Mouse (Mus musculus) neural tube, embryonic 13.5 days (tissue): ENCODE data around the gene Sema4d. TPM values are rescaled to one million over a fixed set of nuclear protein-coding genes. Genes with fewer than 3 reads are reported as not detected.
"Not testable (repeated sequence)": the region's sequence is repeated elsewhere in the genome, so short reads cannot be mapped to it uniquely, and the experiment has no call there.

Experiments used
- ATAC-seq: fragments of 200-750 bp; cut with Nextera tagmentation; 2 replicates; pipeline ENCODE4 v1.8.0; 2017; ENCODE audit warnings: low read depth, mild to moderate bottlenecking, moderate TSS enrichment, moderate library complexity
- H3K27ac ChIP-seq: fragments of 300-500 bp; sonication (generic); replicated peaks from 2 replicates; pipeline ENCODE4 v1.5.1; 2015; ENCODE audit warnings: moderate library complexity, mild to moderate bottlenecking, inconsistent platforms
- H3K27me3 ChIP-seq: fragments of 300-500 bp; sonication (generic); 2 replicates; pipeline ENCODE4 v1.6.1; 2015; ENCODE audit warnings: mild to moderate bottlenecking, inconsistent platforms
- H3K36me3 ChIP-seq: fragments of 300-500 bp; sonication (generic); 2 replicates; pipeline ENCODE4 v1.6.1; 2015; ENCODE audit warnings: mild to moderate bottlenecking, inconsistent platforms
- H3K4me1 ChIP-seq: fragments of 300-500 bp; sonication (generic); replicated peaks from 2 replicates; pipeline ENCODE4 v1.6.1; 2015; ENCODE audit warnings: inconsistent platforms
- H3K4me2 ChIP-seq: fragments of 300-500 bp; sonication (generic); 2 replicates; pipeline ENCODE4 v1.6.1; 2015; ENCODE audit warnings: inconsistent platforms, mild to moderate bottlenecking, moderate library complexity
- H3K4me3 ChIP-seq: fragments of 300-500 bp; sonication (generic); 2 replicates; pipeline ENCODE4 v1.5.1; 2015; ENCODE audit warnings: mild to moderate bottlenecking, inconsistent platforms
- H3K9ac ChIP-seq: fragments of 300-500 bp; sonication (generic); 2 replicates; pipeline ENCODE4 v1.6.1; 2015; ENCODE audit warnings: moderate library complexity, mild to moderate bottlenecking, inconsistent platforms
- H3K9me3 ChIP-seq: fragments of 300-500 bp; sonication (generic); 2 replicates; pipeline ENCODE4 v1.6.1; 2016; ENCODE audit warnings: inconsistent platforms
- whole genome bisulfite sequencing: fragments of 180-500 bp; shearing (Covaris S2); methylation state at CpG from one replicate; pipeline ENCODE4 v1.1.7; 2015; 5-methylcytosine and 5-hydroxymethylcytosine counted together
- polyA plus RNA-seq: library from polyadenylated mRNA; unstranded; fragments of >200 nt; fragmentation: Nextera tagmentation; extraction: Ambion mirVana; gene quantifications from 2 replicates; pipeline ENCODE4 v1.2.1, GENCODE M21; 2015

The Sema4d gene
- polyA plus RNA-seq, 1 experiment from 2014 or later, result 14.3 TPM

GRCm38 (mm10) chr13:51678687-51679086 is 114.9 kb downstream of the Sema4d start:
- H3K9ac ChIP-seq, result no peak overlapping the region
- H3K36me3 ChIP-seq, result peaks cover 100% of the 10 kb centered on the region
- no peak for ATAC-seq
- no peak overlapping the region for H3K4me2 ChIP-seq
- H3K27ac ChIP-seq, result no peak overlapping the region
- H3K9me3 ChIP-seq, result no peaks in the 10 kb centered on the region
- WGBS, result 92% methylated on average over 6 of the region's 6 CpGs
- H3K27me3 ChIP-seq, result no peaks in the 10 kb centered on the region
- no peak overlapping the region for H3K4me3 ChIP-seq
- no peaks in the 10 kb centered on the region for H3K4me1 ChIP-seq

DNA sequence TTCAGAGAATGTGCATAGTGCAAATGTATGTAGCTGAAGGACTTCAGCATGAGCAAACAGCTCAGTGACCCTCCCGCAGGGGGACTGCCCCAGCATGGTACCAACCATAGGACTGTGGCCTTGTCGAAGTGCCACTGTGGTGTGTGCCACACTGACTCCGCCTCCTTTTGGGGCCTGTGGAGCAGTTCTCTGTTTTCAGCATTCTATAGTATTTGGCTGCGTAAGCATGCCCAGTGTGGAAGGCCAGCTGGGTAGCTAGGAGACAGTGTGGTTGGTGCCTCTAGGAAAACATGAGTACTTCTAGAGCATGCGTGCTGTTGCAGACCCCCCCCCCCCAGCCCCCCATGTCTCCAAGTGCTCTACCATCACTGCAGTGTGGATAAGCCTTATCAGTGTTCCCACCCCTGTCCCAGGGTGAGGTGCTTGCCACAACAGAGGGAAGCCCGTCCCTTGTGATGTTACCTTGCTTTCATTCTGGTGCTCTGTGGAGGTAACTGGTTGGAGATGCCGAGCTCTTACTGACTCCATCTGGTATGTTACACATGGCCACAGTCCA is 115.8 kb downstream of the Sema4d start:
- ATAC-seq, result no peak
- Histone ChIP-seq H3K9ac (no peak overlapping the region), H3K27me3 (no peaks in the 10 kb centered on the region), H3K9me3 (no peaks in the 10 kb centered on the region), H3K36me3 (peaks cover 97% of the 10 kb centered on the region), H3K4me2 (no peak overlapping the region), H3K4me1 (no peaks in the 10 kb centered on the region), H3K27ac (no peak overlapping the region), H3K4me3 (no peak overlapping the region)
- WGBS, result 96% methylated on average over 7 of the region's 7 CpGs

GRCm38 (mm10) chr13:51677041-51677440 is 116.5 kb downstream of the Sema4d start:
- no peak for ATAC-seq
- Histone ChIP-seq H3K4me1 (no peaks in the 10 kb centered on the region), H3K27me3 (no peaks in the 10 kb centered on the region), H3K4me3 (no peak overlapping the region), H3K9me3 (no peaks in the 10 kb centered on the region), H3K4me2 (no peak overlapping the region), H3K36me3 (peaks cover 93% of the 10 kb centered on the region), H3K9ac (no peak overlapping the region), H3K27ac (no peak overlapping the region)
- whole genome bisulfite sequencing, result 96% methylated on average over 12 of the region's 12 CpGs

- Histone ChIP-seq H3K9ac (no peak overlapping the region), H3K27me3 (no peaks in the 10 kb centered on the region), H3K36me3 (peaks cover 92% of the 10 kb centered on the region), H3K9me3 (no peaks in the 10 kb centered on the region), H3K4me3 (no peak overlapping the region), H3K27ac (no peak overlapping the region), H3K4me2 (no peak overlapping the region), H3K4me1 (no peaks in the 10 kb centered on the region)
- no peak for ATAC-seq
- WGBS, result 84% methylated on average over 4 of the region's 4 CpGs
Measured at GRCm38 (mm10) chr13:51676641-51677040, 116.9 kb downstream of the Sema4d start.

- H3K9ac ChIP-seq, H3K27me3 ChIP-seq, H3K27ac ChIP-seq, ATAC-seq, H3K4me3 ChIP-seq, H3K9me3 ChIP-seq, H3K4me1 ChIP-seq, H3K4me2 ChIP-seq: not testable (repeated sequence)
- peaks cover 84% of the 10 kb centered on the region for H3K36me3 ChIP-seq
- 95% methylated on average over 12 of the region's 12 CpGs for whole genome bisulfite sequencing
Measured at GRCm38 (mm10) chr13:51668195-51668594, 125.4 kb downstream of the Sema4d start.

DNA sequence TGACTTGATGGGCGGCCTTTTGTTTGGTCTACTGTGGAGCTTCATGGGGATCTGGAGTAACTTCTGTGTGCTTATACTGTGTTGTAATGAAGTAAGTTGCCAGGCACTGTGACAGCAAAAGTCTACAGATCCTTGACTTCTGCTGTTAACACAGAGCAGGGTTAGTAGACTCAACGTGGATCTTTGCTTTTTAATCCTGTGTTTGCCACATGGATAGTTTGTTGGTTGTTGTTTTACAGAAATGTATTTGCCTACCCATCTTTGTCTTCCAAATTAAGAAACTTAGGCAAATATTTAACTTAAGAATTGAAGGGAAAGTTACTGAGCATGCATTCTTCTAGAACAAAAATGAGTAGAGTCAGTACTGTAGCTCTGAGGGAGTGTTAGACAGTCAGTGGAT is 130.0 kb downstream of the Sema4d start:
- H3K27ac ChIP-seq, result no peak overlapping the region
- 98% methylated on average over 2 of the region's 2 CpGs for WGBS
- no peaks in the 10 kb centered on the region for H3K9me3 ChIP-seq
- no peak for ATAC-seq
- H3K36me3 ChIP-seq, result peaks cover 95% of the 10 kb centered on the region
- H3K4me2 ChIP-seq, result no peak overlapping the region
- no peak overlapping the region for H3K4me3 ChIP-seq
- H3K9ac ChIP-seq, result no peak overlapping the region
- no peaks in the 10 kb centered on the region for H3K4me1 ChIP-seq
- H3K27me3 ChIP-seq, result no peaks in the 10 kb centered on the region

DNA sequence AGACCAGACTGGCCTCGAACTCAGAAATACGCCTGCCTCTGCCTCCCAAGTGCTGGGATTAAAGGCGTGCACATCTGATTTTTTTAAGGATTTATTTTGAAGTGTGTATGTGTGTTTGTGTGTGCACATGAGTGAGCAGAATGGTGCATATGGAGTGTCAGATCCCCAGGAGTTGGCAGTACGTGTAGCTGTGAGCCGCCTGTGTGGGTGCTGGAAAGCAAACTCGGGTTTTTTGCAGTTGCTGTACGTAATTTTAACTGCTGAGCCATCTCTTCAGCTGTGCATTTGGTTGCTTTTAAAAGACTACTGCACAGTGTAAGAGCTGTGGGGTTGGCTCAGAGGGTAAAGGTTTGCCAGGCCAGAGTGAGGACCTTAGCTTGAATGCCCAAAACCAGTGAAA is 134.0 kb downstream of the Sema4d start:
- H3K4me1 ChIP-seq, result no peaks in the 10 kb centered on the region
- H3K27me3 ChIP-seq, result no peaks in the 10 kb centered on the region
- H3K4me2 ChIP-seq, result no peak overlapping the region
- no peak overlapping the region for H3K4me3 ChIP-seq
- peaks cover 94% of the 10 kb centered on the region for H3K36me3 ChIP-seq
- H3K27ac ChIP-seq, result no peak overlapping the region
- 95% methylated on average over 7 of the region's 7 CpGs for WGBS
- no peak overlapping the region for H3K9ac ChIP-seq
- ATAC-seq, result no peak
- H3K9me3 ChIP-seq, result no peaks in the 10 kb centered on the region

GRCm38 (mm10) chr13:51658094-51658493 is 135.5 kb downstream of the Sema4d start:
- ATAC-seq, result no peak
- 94% methylated on average over 3 of the region's 3 CpGs for WGBS
- Histone ChIP-seq H3K4me1 (no peaks in the 10 kb centered on the region), H3K9ac (no peak overlapping the region), H3K36me3 (peaks cover 95% of the 10 kb centered on the region), H3K27ac (no peak overlapping the region), H3K9me3 (no peaks in the 10 kb centered on the region), H3K4me2 (no peak overlapping the region), H3K4me3 (no peak overlapping the region), H3K27me3 (no peaks in the 10 kb centered on the region)

DNA sequence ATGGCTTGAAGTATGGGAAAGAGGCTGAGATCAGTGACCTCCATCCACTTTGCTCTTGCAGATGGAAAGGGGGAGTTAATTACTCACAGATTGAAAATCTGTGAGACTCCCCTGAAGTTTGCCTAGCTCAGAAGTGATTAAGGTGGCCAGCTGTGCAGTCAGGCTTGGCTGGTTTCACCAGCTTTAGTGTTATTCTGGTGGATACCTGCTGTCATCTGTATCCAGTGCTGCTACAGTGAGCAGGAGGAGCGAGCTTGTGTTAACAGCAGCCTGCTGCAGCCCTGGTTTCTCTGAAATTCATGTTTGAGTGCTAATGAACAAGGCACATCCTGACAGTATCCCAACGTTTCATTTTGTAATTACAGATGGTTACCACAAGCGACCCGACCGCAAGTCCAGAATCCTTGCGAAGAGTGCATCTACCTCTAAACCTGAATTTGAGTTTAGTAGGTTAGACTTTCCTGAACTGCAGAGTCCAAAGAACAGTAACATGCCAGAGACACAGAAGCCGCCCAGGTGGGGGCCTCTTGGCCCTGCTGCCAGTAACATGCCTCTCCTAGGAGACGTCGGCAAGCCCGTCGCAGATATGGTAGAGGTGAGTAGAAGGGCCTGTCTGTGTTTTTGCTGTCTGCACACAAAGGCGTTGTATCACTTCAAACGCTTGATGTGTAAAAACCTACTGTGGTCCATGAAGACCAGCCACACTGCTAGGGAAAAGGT is 136.9 kb downstream of the Sema4d start:
- Histone ChIP-seq H3K9me3 (no peaks in the 10 kb centered on the region), H3K27ac (no peak overlapping the region), H3K9ac (no peak overlapping the region), H3K27me3 (no peaks in the 10 kb centered on the region), H3K4me2 (no peak overlapping the region), H3K36me3 (peaks cover 81% of the 10 kb centered on the region), H3K4me3 (no peak overlapping the region), H3K4me1 (peaks cover 11% of the 10 kb centered on the region)
- WGBS, result 93% methylated on average over 13 of the region's 13 CpGs
- no peak for ATAC-seq

- WGBS, result 97% methylated on average over 9 of the region's 9 CpGs
- Histone ChIP-seq H3K36me3 (peaks cover 55% of the 10 kb centered on the region), H3K27me3 (no peaks in the 10 kb centered on the region)
Measured at GRCm38 (mm10) chr13:51653961-51654360, 139.6 kb downstream of the Sema4d start.

GRCm38 (mm10) chr13:51653159-51653558 is 140.4 kb downstream of the Sema4d start:
- Histone ChIP-seq H3K4me2 (no peak overlapping the region), H3K9ac (no peak overlapping the region), H3K27me3 (no peaks in the 10 kb centered on the region), H3K27ac (no peak overlapping the region), H3K4me3 (no peak overlapping the region), H3K36me3 (peaks cover 47% of the 10 kb centered on the region), H3K4me1 (peaks cover 18% of the 10 kb centered on the region), H3K9me3 (no peaks in the 10 kb centered on the region)
- 91% methylated on average over 6 of the region's 6 CpGs for WGBS
- ATAC-seq, result no peak

More at GRCm38 (mm10) chr13:51653961-51654360, 139.6 kb downstream of the Sema4d start:
- ATAC-seq, result no peak
- Histone ChIP-seq H3K27ac (no peak overlapping the region), H3K4me2 (no peak overlapping the region), H3K4me3 (no peak overlapping the region), H3K9ac (no peak overlapping the region), H3K9me3 (no peaks in the 10 kb centered on the region), H3K4me1 (peaks cover 18% of the 10 kb centered on the region)

DNA sequence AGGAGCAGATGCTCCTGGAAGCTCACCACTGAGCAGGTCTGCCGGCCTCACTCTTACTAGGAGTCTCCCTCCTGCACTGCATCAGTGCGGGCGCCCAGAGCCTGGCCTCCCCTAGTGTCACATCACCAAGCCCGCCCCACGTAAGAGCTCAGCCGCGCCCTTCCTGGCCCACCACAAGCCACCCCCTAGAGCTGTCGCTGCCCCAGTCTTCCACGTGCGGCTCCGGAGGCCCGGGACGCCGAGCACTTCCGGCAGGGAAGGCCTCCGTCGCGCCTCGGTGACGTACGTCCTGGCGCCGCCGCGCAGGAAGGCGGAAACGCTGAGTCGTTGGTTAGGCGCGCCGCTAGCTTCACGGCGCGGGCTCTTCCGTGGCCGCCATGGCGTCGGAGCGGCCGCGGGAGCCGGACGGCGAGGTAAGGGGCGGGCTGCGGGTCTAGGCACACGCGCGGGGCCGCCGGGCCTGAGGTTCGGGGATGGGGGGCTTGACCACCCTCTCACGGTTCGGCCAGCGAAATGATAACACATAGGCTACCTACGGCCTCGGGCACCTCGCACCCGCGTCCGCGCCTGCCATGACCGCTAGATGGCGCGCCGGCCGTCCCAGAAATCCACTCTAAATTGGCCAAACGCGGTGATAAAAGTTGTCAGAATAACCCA is 142.0 kb downstream of the Sema4d start, which contains the start of gene Secisbp2:
Gene Secisbp2 (plus strand): TSS at position 290 of the 657 bp plus-strand sequence.
- Histone ChIP-seq H3K4me1 (peaks cover 31% of the 10 kb centered on the region), H3K27ac (peak within 1 kb of the TSS; percentile 90), H3K27me3 (no peaks in the 10 kb centered on the region), H3K4me2 (peak within 1 kb of the TSS; percentile 75), H3K9me3 (no peaks in the 10 kb centered on the region), H3K9ac (peak within 1 kb of the TSS; percentile 75), H3K36me3 (peaks cover 31% of the 10 kb centered on the region), H3K4me3 (peak within 1 kb of the TSS; percentile 51)
- ATAC-seq, result peak; percentile 97
- under 1% methylated on average over 69 of the region's 69 CpGs for WGBS
